Mouse (Mus musculus): ENCODE results near the gene Zfp771.

DNA sequence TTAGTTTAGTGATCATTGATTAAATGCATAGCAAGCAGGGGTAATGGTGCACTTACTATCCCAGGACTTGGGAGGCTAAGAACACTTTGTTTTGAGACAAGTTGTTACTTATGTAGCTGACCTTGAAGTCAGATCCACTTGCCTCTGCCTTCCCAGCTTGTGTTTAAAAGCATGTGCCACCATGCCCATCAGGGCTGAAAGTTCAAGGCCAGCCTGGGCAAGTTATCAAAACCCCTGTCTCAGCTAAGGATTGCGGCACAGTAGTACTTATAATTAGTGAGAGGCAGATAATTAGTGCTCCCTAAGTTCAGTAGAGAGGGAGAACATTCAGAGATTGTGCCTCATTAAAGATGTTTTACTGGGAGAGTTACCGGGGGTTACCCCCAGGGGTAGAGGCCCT is 9.3 kb upstream of the Zfp771 start:
- TF ChIP-seq POLR2A (IDR thresholded peaks at IDR 0.05; ENCODE audit: control insufficient read depth, low read depth, low read length) (no peak), CTCF (IDR thresholded peaks at IDR 0.05; ENCODE audit: control insufficient read depth, insufficient read depth, insufficient replicate concordance, low read depth, low read length) (no peak)
